Mouse (Mus musculus): ENCODE data around the gene Foxm1. TPM values are rescaled to one million over a fixed set of nuclear protein-coding genes. Genes with fewer than 3 reads are reported as not detected.

Foxm1 gene
- polyA plus RNA-seq, 1 experiment from 2014 or later, result 4.6 TPM

DNA sequence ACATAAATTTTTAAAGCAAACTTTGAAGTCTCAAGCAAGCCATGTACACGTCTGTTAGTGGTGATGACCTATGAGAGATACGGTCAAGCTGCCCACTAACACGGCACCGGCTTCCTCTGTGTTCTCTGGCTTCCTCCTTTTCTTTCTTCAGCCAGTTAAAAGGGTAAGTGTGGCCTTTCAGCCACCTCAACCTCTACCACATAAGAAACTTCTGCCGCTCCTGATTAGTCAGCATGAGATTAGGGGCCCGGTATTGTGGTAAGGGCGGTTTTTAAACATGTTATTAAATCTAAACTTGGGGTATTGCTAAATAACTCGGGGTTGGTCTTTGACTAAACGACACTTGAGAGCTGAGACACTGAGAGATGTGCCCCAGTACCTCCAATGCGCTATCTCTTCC is 17.1 kb upstream of the Foxm1 start:
- no peaks in the 10 kb centered on the region for H3K27me3 ChIP-seq (ENCODE audit: control insufficient read depth, insufficient read depth, low read length)
- H3K36me3 ChIP-seq (ENCODE audit: control insufficient read depth, insufficient read depth, low read length), result peaks cover 7% of the 10 kb centered on the region; the same call in 1 of the 2 replicates
- H3K9me3 ChIP-seq (ENCODE audit: control insufficient read depth, low read length), result no peaks in the 10 kb centered on the region
- H3K4me3 ChIP-seq (ENCODE audit: low read depth, low read length), result no peak overlapping the region
- no peak overlapping the region for H3K4me2 ChIP-seq (ENCODE audit: low read depth, low read length)
- H3K4me1 ChIP-seq (ENCODE audit: control insufficient read depth, insufficient read depth, low read length), result 0 out of 2 replicates have a peak, but pooled peaks cover 3% of the 10 kb centered on the region
- H3K9ac ChIP-seq (replicated peaks; ENCODE audit: low read depth, low read length), result no peak overlapping the region
- H3K27ac ChIP-seq (ENCODE audit: low read depth, low read length), result no peak overlapping the region
- WGBS, result 92% methylated on average over 10 of the region's 10 CpGs
- no peak for ATAC-seq (ENCODE audit: low read depth)

DNA sequence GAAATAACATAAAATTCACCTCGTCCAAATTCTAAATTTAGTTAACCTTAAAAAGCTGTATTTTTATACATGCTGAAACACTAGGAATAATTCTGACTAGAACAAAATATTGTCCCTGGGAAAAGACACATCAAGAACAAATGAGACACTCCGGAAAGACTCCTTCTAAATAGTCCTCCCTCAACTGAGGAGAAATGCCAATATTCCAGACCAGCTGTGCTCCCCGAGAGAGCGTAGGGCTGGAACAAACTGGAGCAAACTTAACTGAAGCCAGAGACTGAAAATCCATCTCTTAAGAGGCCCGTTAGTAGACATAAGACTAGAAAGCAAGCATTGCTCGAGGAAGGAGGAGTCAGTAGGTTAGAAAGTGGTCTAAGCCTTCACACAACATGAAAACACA is 16.0 kb upstream of the Foxm1 start:
- no peak for ATAC-seq (ENCODE audit: low read depth)
- H3K4me1 ChIP-seq (ENCODE audit: control insufficient read depth, insufficient read depth, low read length), result 0 out of 2 replicates have a peak, but pooled peaks cover 3% of the 10 kb centered on the region
- WGBS, result 86% methylated on average over 6 of the region's 6 CpGs
- H3K4me3 ChIP-seq (ENCODE audit: low read depth, low read length), result no peak overlapping the region
- H3K9ac ChIP-seq (replicated peaks; ENCODE audit: low read depth, low read length), result no peak overlapping the region
- no peaks in the 10 kb centered on the region for H3K9me3 ChIP-seq (ENCODE audit: control insufficient read depth, low read length)
- peaks cover 10% of the 10 kb centered on the region; the same call in 1 of the 2 replicates for H3K36me3 ChIP-seq (ENCODE audit: control insufficient read depth, insufficient read depth, low read length)
- no peaks in the 10 kb centered on the region for H3K27me3 ChIP-seq (ENCODE audit: control insufficient read depth, insufficient read depth, low read length)
- no peak overlapping the region for H3K27ac ChIP-seq (ENCODE audit: low read depth, low read length)
- no peak overlapping the region for H3K4me2 ChIP-seq (ENCODE audit: low read depth, low read length)

DNA sequence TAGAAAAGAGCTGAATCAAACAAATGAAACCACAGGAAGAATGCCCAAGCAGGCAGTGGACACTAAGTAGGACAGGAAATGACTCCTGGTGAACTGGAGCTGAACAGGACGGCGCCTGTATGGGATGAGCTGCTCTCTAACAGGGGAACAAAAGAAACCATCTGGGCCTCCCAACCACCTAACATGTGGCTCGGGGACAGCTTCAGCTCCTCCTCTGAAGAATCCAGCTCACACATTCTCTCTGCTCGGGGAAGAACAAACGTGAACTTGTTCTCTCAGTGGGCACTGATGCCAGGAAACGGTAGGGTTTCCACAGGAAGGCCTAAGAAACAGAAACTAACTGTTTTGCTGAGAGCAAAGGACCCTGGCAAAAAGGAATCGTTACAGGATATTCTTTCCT is 13.1 kb upstream of the Foxm1 start:
- Histone ChIP-seq H3K4me1 (ENCODE audit: control insufficient read depth, insufficient read depth, low read length) (peaks cover 7% of the 10 kb centered on the region), H3K36me3 (ENCODE audit: control insufficient read depth, insufficient read depth, low read length) (peaks cover 4% of the 10 kb centered on the region; the same call in 1 of the 2 replicates), H3K4me2 (ENCODE audit: low read depth, low read length) (no peak overlapping the region), H3K27ac (ENCODE audit: low read depth, low read length) (0 out of 2 replicates have a peak overlapping the region, but pooled peaks have one; percentile 0), H3K27me3 (ENCODE audit: control insufficient read depth, insufficient read depth, low read length) (no peaks in the 10 kb centered on the region), H3K9me3 (ENCODE audit: control insufficient read depth, low read length) (no peaks in the 10 kb centered on the region), H3K4me3 (ENCODE audit: low read depth, low read length) (no peak overlapping the region), H3K9ac (replicated peaks; ENCODE audit: low read depth, low read length) (no peak overlapping the region)
- ATAC-seq (ENCODE audit: low read depth), result peak; percentile 50; the same call in 1 of the 2 replicates
- WGBS, result 29% methylated on average over 7 of the region's 7 CpGs

DNA sequence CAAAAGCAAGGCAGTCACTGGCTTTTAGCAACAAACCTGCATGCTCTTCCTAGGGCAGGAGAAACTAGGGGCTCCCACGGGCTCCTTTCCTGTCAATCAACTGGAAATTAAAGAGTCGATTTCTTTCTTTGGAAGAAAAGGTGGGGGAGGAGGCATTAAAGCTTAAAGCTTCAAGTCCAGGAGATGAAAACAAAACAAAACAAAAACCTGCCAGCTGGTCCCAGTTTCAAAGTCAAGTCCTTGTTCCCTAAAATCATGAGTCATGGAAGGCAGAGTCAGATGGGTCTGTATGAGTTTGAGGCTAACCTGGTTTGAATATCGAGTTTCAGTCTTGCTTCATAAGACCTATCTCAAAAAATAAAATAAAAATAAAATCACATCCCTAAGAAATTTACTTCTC is 8.6 kb upstream of the Foxm1 start:
- 63% methylated on average over 3 of the region's 3 CpGs for WGBS
- no peak overlapping the region for H3K4me3 ChIP-seq (ENCODE audit: low read depth, low read length)
- H3K4me1 ChIP-seq (ENCODE audit: control insufficient read depth, insufficient read depth, low read length), result peaks cover 9% of the 10 kb centered on the region
- H3K9me3 ChIP-seq (ENCODE audit: control insufficient read depth, low read length), result no peaks in the 10 kb centered on the region
- H3K9ac ChIP-seq (replicated peaks; ENCODE audit: low read depth, low read length), result no peak overlapping the region
- H3K27me3 ChIP-seq (ENCODE audit: control insufficient read depth, insufficient read depth, low read length), result no peaks in the 10 kb centered on the region
- peaks cover 4% of the 10 kb centered on the region; the same call in 1 of the 2 replicates for H3K36me3 ChIP-seq (ENCODE audit: control insufficient read depth, insufficient read depth, low read length)
- H3K4me2 ChIP-seq (ENCODE audit: low read depth, low read length), result peak overlapping the region; percentile 53
- ATAC-seq (ENCODE audit: low read depth), result no peak
- H3K27ac ChIP-seq (ENCODE audit: low read depth, low read length), result no peak overlapping the region

DNA sequence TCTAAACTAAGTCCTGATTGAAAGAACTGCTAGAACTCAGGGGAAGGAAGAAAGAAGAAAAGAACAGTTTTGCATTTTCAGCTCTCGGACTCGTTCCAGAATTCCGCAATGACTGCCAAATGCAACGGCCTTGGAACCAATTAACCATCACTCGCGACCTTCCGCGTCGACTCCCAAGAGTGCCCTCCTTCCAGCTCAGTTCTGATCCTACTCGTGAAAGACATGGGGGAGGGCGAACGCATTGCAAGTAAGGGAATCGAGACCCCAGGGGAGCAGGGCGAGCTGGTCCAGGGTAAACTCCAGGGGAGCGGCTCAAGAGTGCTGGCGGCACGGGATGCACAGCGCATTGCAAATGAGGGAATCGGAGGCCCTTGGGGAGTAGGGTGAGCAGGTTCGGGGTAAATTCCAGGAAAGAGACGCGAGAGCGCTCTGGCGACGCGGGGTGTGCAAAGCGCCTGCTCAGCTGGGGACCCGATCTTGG is 7.5 kb upstream of the Foxm1 start:
- ATAC-seq (ENCODE audit: low read depth), result peak; percentile 77
- no peaks in the 10 kb centered on the region for H3K27me3 ChIP-seq (ENCODE audit: control insufficient read depth, insufficient read depth, low read length)
- WGBS, result under 1% methylated on average over 27 of the region's 28 CpGs

DNA sequence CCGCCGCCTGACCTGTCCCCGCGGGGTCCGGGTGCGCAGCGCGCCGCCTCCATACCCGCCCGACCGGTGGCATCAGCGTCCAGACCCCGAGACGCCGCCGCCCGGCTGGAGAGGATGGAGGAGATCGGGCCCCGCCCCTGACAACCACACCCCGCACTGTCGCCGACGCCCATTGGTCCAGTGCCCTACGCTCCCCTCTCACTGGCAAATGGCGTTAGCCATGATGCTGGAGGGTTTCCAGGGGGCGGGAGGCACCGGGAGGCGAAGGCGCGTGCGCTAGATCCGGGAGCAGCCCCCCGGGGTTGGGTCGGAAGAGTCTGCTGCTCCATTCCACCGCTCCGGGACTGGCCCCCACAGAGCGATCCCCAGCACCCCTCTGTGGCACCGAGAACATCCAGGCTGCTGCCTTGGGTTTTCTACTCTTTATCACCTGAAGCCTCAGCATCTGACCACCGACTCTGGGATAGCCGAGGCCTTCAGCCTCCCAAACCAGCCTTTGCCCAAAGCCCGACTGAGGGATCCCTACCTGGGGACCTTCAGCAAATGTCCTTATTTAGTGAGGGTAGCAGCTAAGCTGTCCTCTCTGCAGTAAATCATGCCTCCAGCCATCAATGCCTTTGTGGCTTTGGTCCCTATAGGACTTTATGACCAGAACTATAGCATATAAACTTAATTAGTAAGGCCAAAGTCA is 6.9 kb upstream of the Foxm1 start, which contains the start of gene Tulp3:
Gene Tulp3 (minus strand): TSS at position 126 of the 691 bp plus-strand sequence.
- no peaks in the 10 kb centered on the region for H3K9me3 ChIP-seq (ENCODE audit: control insufficient read depth, low read length)
- no peaks in the 10 kb centered on the region for H3K27me3 ChIP-seq (ENCODE audit: control insufficient read depth, insufficient read depth, low read length)
- H3K4me2 ChIP-seq (ENCODE audit: low read depth, low read length), result peak within 1 kb of the TSS; percentile 70
- H3K4me3 ChIP-seq (ENCODE audit: low read depth, low read length), result peak within 1 kb of the TSS; percentile 74
- peak within 1 kb of the TSS; percentile 91 for H3K27ac ChIP-seq (ENCODE audit: low read depth, low read length)
- H3K36me3 ChIP-seq (ENCODE audit: control insufficient read depth, insufficient read depth, low read length), result peaks cover under 1% of the 10 kb centered on the region; the same call in 1 of the 2 replicates
- peak; percentile 99 for ATAC-seq (ENCODE audit: low read depth)
- 1% methylated on average over 26 of the region's 42 CpGs for WGBS
- peaks cover 6% of the 10 kb centered on the region for H3K4me1 ChIP-seq (ENCODE audit: control insufficient read depth, insufficient read depth, low read length)
- H3K9ac ChIP-seq (replicated peaks; ENCODE audit: low read depth, low read length), result peak within 1 kb of the TSS; percentile 74

More for the DNA sequence above, 7.5 kb upstream of the Foxm1 start:
- H3K4me1 ChIP-seq (ENCODE audit: control insufficient read depth, insufficient read depth, low read length), result peaks cover 6% of the 10 kb centered on the region
- H3K9ac ChIP-seq (replicated peaks; ENCODE audit: low read depth, low read length), result peak overlapping the region; percentile 74
- peak overlapping the region; percentile 91 for H3K27ac ChIP-seq (ENCODE audit: low read depth, low read length)
- H3K9me3 ChIP-seq (ENCODE audit: control insufficient read depth, low read length), result no peaks in the 10 kb centered on the region
- peak overlapping the region; percentile 74 for H3K4me3 ChIP-seq (ENCODE audit: low read depth, low read length)
- H3K4me2 ChIP-seq (ENCODE audit: low read depth, low read length), result peak overlapping the region; percentile 53
- H3K36me3 ChIP-seq (ENCODE audit: control insufficient read depth, insufficient read depth, low read length), result peaks cover 4% of the 10 kb centered on the region; the same call in 1 of the 2 replicates

DNA sequence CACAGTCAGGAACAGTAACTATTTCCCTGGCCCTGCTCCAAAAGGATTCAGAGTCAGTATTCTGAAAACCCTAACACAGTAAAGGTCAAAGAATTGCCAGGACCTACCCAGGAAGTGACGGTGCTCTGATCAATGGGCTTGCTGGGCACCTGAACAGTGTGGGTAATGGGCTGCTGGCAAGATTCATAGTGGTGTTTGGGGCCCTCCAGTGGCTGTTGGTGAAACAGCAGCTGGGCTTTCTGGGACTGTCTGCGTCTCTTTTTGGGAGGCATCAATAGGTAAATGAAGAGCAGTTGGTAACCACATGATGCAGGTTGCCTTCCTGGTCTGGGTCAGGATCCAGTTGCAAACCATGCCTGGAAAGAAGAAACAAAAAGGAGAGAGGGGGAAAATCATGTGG is 3.8 kb upstream of the Foxm1 start:
- H3K27ac ChIP-seq (ENCODE audit: low read depth, low read length), result no peak overlapping the region
- H3K27me3 ChIP-seq (ENCODE audit: control insufficient read depth, insufficient read depth, low read length), result no peaks in the 10 kb centered on the region
- H3K4me3 ChIP-seq (ENCODE audit: low read depth, low read length), result no peak overlapping the region
- H3K4me2 ChIP-seq (ENCODE audit: low read depth, low read length), result no peak overlapping the region
- no peaks in the 10 kb centered on the region for H3K36me3 ChIP-seq (ENCODE audit: control insufficient read depth, insufficient read depth, low read length)
- H3K9me3 ChIP-seq (ENCODE audit: control insufficient read depth, low read length), result no peaks in the 10 kb centered on the region
- ATAC-seq (ENCODE audit: low read depth), result no peak
- no peak overlapping the region for H3K9ac ChIP-seq (replicated peaks; ENCODE audit: low read depth, low read length)
- 2% methylated on average over 2 of the region's 2 CpGs for WGBS
- H3K4me1 ChIP-seq (ENCODE audit: control insufficient read depth, insufficient read depth, low read length), result peaks cover 18% of the 10 kb centered on the region

DNA sequence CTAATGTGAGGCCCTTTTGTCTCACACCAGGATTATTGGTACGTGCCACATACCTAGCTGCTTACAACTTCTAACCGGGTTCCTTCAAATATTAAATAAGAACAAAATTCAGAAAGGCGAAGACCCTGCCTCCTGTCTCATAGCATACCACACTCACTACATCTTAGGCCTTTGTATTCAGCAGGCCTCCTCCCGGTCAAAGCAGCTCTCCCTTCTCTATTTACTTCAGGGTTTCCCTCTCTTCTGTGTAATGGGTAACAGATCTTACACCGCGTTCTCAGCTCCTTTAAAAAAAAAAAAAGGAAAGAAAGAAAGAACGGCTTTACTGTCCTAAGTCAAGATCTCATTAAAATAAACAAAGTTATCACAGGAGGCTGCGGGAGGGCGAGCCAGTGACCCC is 866 bp upstream of the Foxm1 start:
- no peaks in the 10 kb centered on the region for H3K9me3 ChIP-seq (ENCODE audit: control insufficient read depth, low read length)
- no peaks in the 10 kb centered on the region for H3K27me3 ChIP-seq (ENCODE audit: control insufficient read depth, insufficient read depth, low read length)
- peak overlapping the region; percentile 98 for H3K4me2 ChIP-seq (ENCODE audit: low read depth, low read length)
- peak overlapping the region; percentile 78 for H3K9ac ChIP-seq (replicated peaks; ENCODE audit: low read depth, low read length)
- H3K4me3 ChIP-seq (ENCODE audit: low read depth, low read length), result peak overlapping the region; percentile 89
- no peaks in the 10 kb centered on the region for H3K36me3 ChIP-seq (ENCODE audit: control insufficient read depth, insufficient read depth, low read length)
- 18% methylated on average over 9 of the region's 9 CpGs for WGBS
- H3K27ac ChIP-seq (ENCODE audit: low read depth, low read length), result peak overlapping the region; percentile 86
- H3K4me1 ChIP-seq (ENCODE audit: control insufficient read depth, insufficient read depth, low read length), result peaks cover 13% of the 10 kb centered on the region
- no peak for ATAC-seq (ENCODE audit: low read depth)
